Mouse (Mus musculus) brain, embryonic 14.5 days (tissue): ENCODE measurements at regions not wholly inside any gene's neighbourhood (a gene's known extent, or its start where the extent isn't known, plus 50 kb on each side); places are given as distances from the start of the nearest gene placed in this dataset.
A peak's percentile ranks its signal among the peaks of the same experiment; 100 is the strongest.
"Not testable (repeated sequence)": the region's sequence is repeated elsewhere in the genome, so short reads cannot be mapped to it uniquely, and the experiment has no call there.

ENCODE experiments used
- DNase-seq: peaks from one replicate; pipeline ENCODE4 v3.0.0-alpha.2; 2011; ENCODE audit warnings: low read depth
- CTCF ChIP-seq: fragments of 200-500 bp; IDR thresholded peaks from 2 replicates; pipeline ENCODE4 v1.5.1; 2012; ENCODE audit warnings: inconsistent platforms, mild to moderate bottlenecking, moderate library complexity, borderline replicate concordance; ENCODE audit not compliant: insufficient read depth, insufficient read length; ENCODE audit errors: extremely low read depth
- POLR2A ChIP-seq: fragments of 200-500 bp; IDR thresholded peaks from 2 replicates; pipeline ENCODE4 v1.6.1; 2012; ENCODE audit warnings: mild to moderate bottlenecking, inconsistent platforms, borderline replicate concordance; ENCODE audit not compliant: poor library complexity, insufficient read depth, insufficient read length, severe bottlenecking; ENCODE audit errors: extremely low read depth

GRCm38 (mm10) chr5:3283083-3283482, 58.2 kb upstream of the Cdk6 start:
- no peak for TF ChIP-seq POLR2A
- no peak for TF ChIP-seq CTCF
- DNase-seq = no peak

DNA sequence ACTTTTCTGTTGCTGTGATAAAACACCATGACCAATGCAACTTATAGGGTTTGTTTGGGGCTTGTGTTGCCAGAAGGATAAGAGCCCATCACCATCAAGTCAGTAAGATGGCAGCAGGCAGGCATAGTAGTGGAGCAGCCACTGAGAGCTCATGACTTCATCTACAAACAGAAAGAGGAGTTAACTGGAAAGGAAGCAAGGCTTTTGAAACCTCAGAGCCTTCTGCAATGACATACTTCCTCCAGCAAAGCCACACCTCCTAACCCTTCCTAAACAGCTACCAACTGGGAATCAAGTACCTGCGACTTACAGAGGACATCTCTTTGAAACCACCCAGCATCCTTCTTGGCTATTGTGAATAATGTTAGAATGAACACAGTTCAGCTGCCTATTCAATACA, 57.0 kb upstream of the Cdk6 start:
- not testable (repeated sequence) for DNase-seq

- DNase-seq = peak; percentile 92
Measured at GRCm38 (mm10) chr5:3289991-3290417, 51.3 kb upstream of the Cdk6 start.
